ENCODE assay signal across 10 mouse cellular contexts in genomic region chr6:34204971-34205572, GRCm38 (mm10). TPM values are rescaled to one million over a fixed set of nuclear protein-coding genes. Genes with fewer than 3 reads are reported as not detected.
DNase-seq lines count a peak whose midpoint lies in the region; ATAC-seq and TF ChIP-seq lines count a peak whose summit lies in the region.
"Had no signal": no experiment of that assay in that cellular context is flagged by ENCODE, and none has a peak within 500 bp of the region (broad histone marks: within the 10 kb centered on the region; RNA-seq: fewer than 3 reads in every experiment).

No protein-coding gene starts in this region.

- H3K36me3 ChIP-seq in forebrain, embryonic 10.5 days (replicated peaks): no peaks in the 10 kb centered on the region
- H3K36me3 ChIP-seq in forebrain, embryonic 14.5 days (ENCODE audit: control insufficient read depth, insufficient read depth, low read length): no peaks in the 10 kb centered on the region
- H3K36me3 ChIP-seq in midbrain, postnatal 0 days (ENCODE audit: insufficient read depth, low read length): no peaks in the 10 kb centered on the region
- no peaks in the 10 kb centered on the region for H3K36me3 ChIP-seq in midbrain, embryonic 13.5 days
- no peaks in the 10 kb centered on the region for H3K36me3 ChIP-seq in neural tube, embryonic 11.5 days (ENCODE audit: control insufficient read depth, insufficient read depth, low read length)
- H3K36me3 ChIP-seq: heart, embryonic 15.5 days; midbrain, embryonic 12.5 days had no signal

- no peak overlapping the region for H3K4me3 ChIP-seq in forebrain, embryonic 10.5 days
- H3K4me3 ChIP-seq in forebrain, embryonic 14.5 days (ENCODE audit: low read depth, low read length): no peak overlapping the region
- H3K4me3 ChIP-seq in midbrain, postnatal 0 days (ENCODE audit: low read depth, low read length): no peak overlapping the region
- no peak overlapping the region for H3K4me3 ChIP-seq in midbrain, embryonic 13.5 days (replicated peaks)
- H3K4me3 ChIP-seq in neural tube, embryonic 11.5 days (ENCODE audit: low read depth, low read length): no peak overlapping the region
- H3K4me3 ChIP-seq: heart, embryonic 15.5 days; midbrain, embryonic 12.5 days had no signal

- H3K27ac ChIP-seq in forebrain, embryonic 10.5 days: peak overlapping the region; percentile 56; the same call in 1 of the 2 replicates
- H3K27ac ChIP-seq in forebrain, embryonic 14.5 days (ENCODE audit: low read depth, low read length): no peak overlapping the region
- no peak overlapping the region for H3K27ac ChIP-seq in midbrain, postnatal 0 days (ENCODE audit: low read depth, low read length)
- H3K27ac ChIP-seq in midbrain, embryonic 13.5 days: no peak overlapping the region
- no peak overlapping the region for H3K27ac ChIP-seq in neural tube, embryonic 11.5 days (ENCODE audit: low read depth, low read length)
- H3K27ac ChIP-seq: heart, embryonic 15.5 days; midbrain, embryonic 12.5 days had no signal

- TF ChIP-seq CTCF in midbrain, postnatal 0 days (IDR thresholded peaks at IDR 0.05): peak; percentile 51

- 79% methylated on average over 8 of the region's 8 CpGs for WGBS in forebrain, embryonic 10.5 days
- WGBS in forebrain, embryonic 14.5 days: 78% methylated on average over 8 of the region's 8 CpGs
- WGBS in midbrain, postnatal 0 days: 76% methylated on average over 8 of the region's 8 CpGs
- 83% methylated on average over 8 of the region's 8 CpGs for whole genome bisulfite sequencing in midbrain, embryonic 13.5 days
- WGBS in neural tube, embryonic 11.5 days: 74% methylated on average over 8 of the region's 8 CpGs

- ATAC-seq in forebrain, embryonic 14.5 days: no peak
- ATAC-seq in midbrain, postnatal 0 days (ENCODE audit: low FRiP score): no peak
- ATAC-seq in midbrain, embryonic 13.5 days: no peak
- ATAC-seq in neural tube, embryonic 11.5 days (ENCODE audit: insufficient read depth, low FRiP score, low TSS enrichment): no peak

- no peak for DNase-seq in forebrain, embryonic 10.5 days (ENCODE audit: extremely low spot score, low spot score)
- DNase-seq in forebrain, embryonic 14.5 days (ENCODE audit: low spot score): no peak
- DNase-seq in midbrain, postnatal 0 days (ENCODE audit: low spot score): no peak
- peak; percentile 25 to 37 for DNase-seq in cerebellum, adult 18-20 months
- DNase-seq in layer of hippocampus, postnatal 10 days (ENCODE audit: low spot score in 2 of 2): peak; percentile 45 to 58
- DNase-seq in neural tube, embryonic 11.5 days (ENCODE audit: low spot score): peak; percentile 38
- no peak for DNase-seq in ovary, adult 18-20 months (ENCODE audit: low spot score)

- H3K9ac ChIP-seq in forebrain, embryonic 14.5 days (ENCODE audit: low read length): no peak overlapping the region
- no peak overlapping the region for H3K9ac ChIP-seq in midbrain, postnatal 0 days (replicated peaks; ENCODE audit: low read length, poor library complexity, severe bottlenecking)
- no peak overlapping the region for H3K9ac ChIP-seq in midbrain, embryonic 13.5 days (replicated peaks)
- H3K9ac ChIP-seq in neural tube, embryonic 11.5 days (ENCODE audit: low read length): no peak overlapping the region
- H3K9ac ChIP-seq: heart, embryonic 15.5 days; midbrain, embryonic 12.5 days had no signal

- H3K27me3 ChIP-seq in forebrain, embryonic 10.5 days (ENCODE audit: poor library complexity, severe bottlenecking): no peaks in the 10 kb centered on the region
- H3K27me3 ChIP-seq in forebrain, embryonic 14.5 days (replicated peaks; ENCODE audit: control insufficient read depth, insufficient read depth, low read length): no peaks in the 10 kb centered on the region
- no peaks in the 10 kb centered on the region for H3K27me3 ChIP-seq in midbrain, postnatal 0 days (ENCODE audit: insufficient read depth, low read length)
- no peaks in the 10 kb centered on the region for H3K27me3 ChIP-seq in midbrain, embryonic 13.5 days
- H3K27me3 ChIP-seq in neural tube, embryonic 11.5 days (ENCODE audit: control insufficient read depth, insufficient read depth, low read length): no peaks in the 10 kb centered on the region
- H3K27me3 ChIP-seq: heart, embryonic 15.5 days; midbrain, embryonic 12.5 days had no signal

- no peaks in the 10 kb centered on the region for H3K9me3 ChIP-seq in forebrain, embryonic 10.5 days
- no peaks in the 10 kb centered on the region for H3K9me3 ChIP-seq in forebrain, embryonic 14.5 days (replicated peaks; ENCODE audit: control insufficient read depth, low read length)
- no peaks in the 10 kb centered on the region for H3K9me3 ChIP-seq in midbrain, postnatal 0 days (ENCODE audit: low read length)
- 0 out of 2 replicates have a peak, but pooled peaks cover 5% of the 10 kb centered on the region for H3K9me3 ChIP-seq in midbrain, embryonic 13.5 days
- H3K9me3 ChIP-seq in neural tube, embryonic 11.5 days (ENCODE audit: control insufficient read depth, low read length): no peaks in the 10 kb centered on the region
- H3K9me3 ChIP-seq: heart, embryonic 15.5 days; midbrain, embryonic 12.5 days had no signal

- H3K4me2 ChIP-seq in forebrain, embryonic 14.5 days (ENCODE audit: low read length): no peak overlapping the region
- no peak overlapping the region for H3K4me2 ChIP-seq in midbrain, postnatal 0 days (ENCODE audit: low read depth, low read length, poor library complexity, severe bottlenecking)
- no peak overlapping the region for H3K4me2 ChIP-seq in midbrain, embryonic 13.5 days (replicated peaks)
- no peak overlapping the region for H3K4me2 ChIP-seq in neural tube, embryonic 11.5 days (ENCODE audit: low read depth)
- H3K4me2 ChIP-seq: heart, embryonic 15.5 days; midbrain, embryonic 12.5 days had no signal

- H3K4me1 ChIP-seq in forebrain, embryonic 10.5 days: peaks cover 10% of the 10 kb centered on the region; the same call in 1 of the 2 replicates
- H3K4me1 ChIP-seq in forebrain, embryonic 14.5 days (ENCODE audit: control insufficient read depth, insufficient read depth, low read length): no peaks in the 10 kb centered on the region
- no peaks in the 10 kb centered on the region for H3K4me1 ChIP-seq in midbrain, postnatal 0 days (ENCODE audit: insufficient read depth, low read length)
- H3K4me1 ChIP-seq in midbrain, embryonic 13.5 days (replicated peaks): peaks cover 4% of the 10 kb centered on the region; the same call in 1 of the 2 replicates
- H3K4me1 ChIP-seq in neural tube, embryonic 11.5 days (ENCODE audit: control insufficient read depth, insufficient read depth, low read length): no peaks in the 10 kb centered on the region
- H3K4me1 ChIP-seq: heart, embryonic 15.5 days; midbrain, embryonic 12.5 days had no signal

RNA-seq across cellular contexts. Expression of gene Slc35b4, which starts 28.2 kb away (rescaled TPM):
- 41.7 and 47.5 TPM in 2 replicates for polyA plus RNA-seq in forebrain, embryonic 10.5 days (2016; fragmentation: Nextera tagmentation; extraction: Ambion mirVana)
- polyA plus RNA-seq in forebrain, embryonic 14.5 days (2014; fragmentation: Nextera tagmentation; extraction: Ambion mirVana): 43.8 and 50.8 TPM in 2 replicates
- 24.5 and 30.8 TPM in 2 replicates for total RNA-seq in midbrain, postnatal 0 days (2014; rRNA removed)
- polyA plus RNA-seq in midbrain, postnatal 0 days (2015; fragmentation: Nextera tagmentation; extraction: Ambion mirVana): 30.6 and 36.5 TPM in 2 replicates
- 39.3 and 42.3 TPM in 2 replicates for polyA plus RNA-seq in midbrain, embryonic 13.5 days (2015; fragmentation: Nextera tagmentation; extraction: Ambion mirVana)
- 10 to 100 TPM; 34.9 to 41.0 TPM for total RNA-seq in layer of hippocampus, postnatal 10 days (2021)
- 49.3 and 51.2 TPM in 2 replicates for polyA plus RNA-seq in neural tube, embryonic 11.5 days (2014; fragmentation: Nextera tagmentation; extraction: Ambion mirVana)

Comparison
In these comparisons a context has a peak if more than half of its experiments do, and no peak if none do; other contexts are left out.
1. DNase-seq: peak in cerebellum, adult 18-20 months (2 of 2), layer of hippocampus, postnatal 10 days (2 of 2) and neural tube, embryonic 11.5 days (single experiment); none in forebrain, embryonic 10.5 days (single experiment), forebrain, embryonic 14.5 days (single experiment), midbrain, postnatal 0 days (single experiment) and ovary, adult 18-20 months (single experiment).